Mouse (Mus musculus): ENCODE measurements around the gene Olfr133. TPM values are rescaled to one million over a fixed set of nuclear protein-coding genes. Genes with fewer than 3 reads are reported as not detected.
"Not testable (repeated sequence)": the region's sequence is repeated elsewhere in the genome, so short reads cannot be mapped to it uniquely, and the experiment has no call there.

Olfr133 gene
- not detected in 2 replicates for polyA plus RNA-seq (2012; rRNA removed)

- DNase-seq (ENCODE audit: low read depth), result no peak
Observed at GRCm38 (mm10) chr17:38144981-38145380, at the start of gene Olfr133. TSS of gene Olfr133 (plus strand) at chr17:38145281.

GRCm38 (mm10) chr17:38124199-38124598 is 20.9 kb upstream of the Olfr133 start:
- DNase-seq (ENCODE audit: low read depth), result not testable (repeated sequence)

GRCm38 (mm10) chr17:38125371-38125770 is 19.7 kb upstream of the Olfr133 start:
- DNase-seq (ENCODE audit: low read depth), result not testable (repeated sequence)

- DNase-seq (ENCODE audit: low read depth), result no peak
Observed at GRCm38 (mm10) chr17:38134426-38134825, 10.7 kb upstream of the Olfr133 start, which contains the start of gene Olfr132. TSS of gene Olfr132 (minus strand) at chr17:38134526.

- no peak for DNase-seq (ENCODE audit: low read depth)
Observed at GRCm38 (mm10) chr17:38171088-38171487, 26.0 kb downstream of the Olfr133 start, which contains the start of gene Olfr134. TSS of gene Olfr134 (plus strand) at chr17:38171388.

Other genes starting within 250 kb of the Olfr133 start
- gene Olfr127, start 244.8 kb upstream of the Olfr133 start, polyA plus RNA-seq (2012; rRNA removed), result not detected in 2 replicates
- gene Olfr128, start 224.7 kb upstream of the Olfr133 start, polyA plus RNA-seq (2012; rRNA removed), result not detected in 2 replicates
- gene Olfr761, start 192.2 kb upstream of the Olfr133 start, polyA plus RNA-seq (2012; rRNA removed), result not detected in 2 replicates
- not detected in 2 replicates for gene Olfr129, start 85.2 kb upstream of the Olfr133 start, polyA plus RNA-seq (2012; rRNA removed)
- gene Olfr130, start 81.4 kb upstream of the Olfr133 start, polyA plus RNA-seq (2012; rRNA removed), result not detected in 2 replicates
- gene Olfr131, start 56.6 kb upstream of the Olfr133 start, polyA plus RNA-seq (2012; rRNA removed), result not detected in 2 replicates
- not detected in 2 replicates for gene Olfr132, start 10.8 kb upstream of the Olfr133 start, polyA plus RNA-seq (2012; rRNA removed)
- not detected in 2 replicates for gene Olfr134, start 26.1 kb downstream of the Olfr133 start, polyA plus RNA-seq (2012; rRNA removed)
- gene Olfr135, start 59.1 kb downstream of the Olfr133 start, polyA plus RNA-seq (2012; rRNA removed), result not detected in 2 replicates
- not detected in 2 replicates for gene Olfr138, start 115.8 kb downstream of the Olfr133 start, polyA plus RNA-seq (2012; rRNA removed)
- not detected in 2 replicates for gene Olfr137, start 162.3 kb downstream of the Olfr133 start, polyA plus RNA-seq (2012; rRNA removed)
- not detected in 2 replicates for gene Olfr136, start 184.6 kb downstream of the Olfr133 start, polyA plus RNA-seq (2012; rRNA removed)